Mouse (Mus musculus): Measurements from ENCODE around the gene Gas7. TPM values are rescaled to one million over a fixed set of nuclear protein-coding genes. Genes with fewer than 3 reads are reported as not detected.

The Gas7 gene
- polyA plus RNA-seq, 1 experiment, result 239 TPM

DNA sequence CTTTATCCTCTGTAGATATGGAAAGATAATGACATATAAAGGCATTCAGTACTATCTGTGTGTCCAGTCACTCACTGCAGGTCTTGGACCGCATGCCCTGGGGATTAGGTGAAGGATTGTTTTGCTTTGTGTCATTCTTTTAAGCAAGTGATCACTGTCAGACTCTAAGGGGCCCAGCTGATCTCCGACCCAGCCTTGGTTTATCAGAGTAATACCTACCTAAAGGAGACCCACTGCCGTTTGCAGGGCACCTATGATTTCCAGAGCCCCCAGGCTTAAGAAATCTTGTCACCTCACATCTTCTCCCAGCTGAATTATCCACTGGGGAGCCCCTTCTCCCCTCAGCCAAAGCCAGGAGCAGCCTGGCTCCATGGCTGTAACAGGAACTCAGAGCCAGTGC, 70.6 kb downstream of the Gas7 start:
- no peak overlapping the region for H3K27ac ChIP-seq (ENCODE audit: insufficient read depth, low read length)
- H3K4me1 ChIP-seq (ENCODE audit: control insufficient read depth, insufficient read depth, low read length), result peaks cover 11% of the 10 kb centered on the region
- TF ChIP-seq POLR2A (IDR thresholded peaks at IDR 0.05; ENCODE audit: extremely low read depth, insufficient read depth, low read length), result no peak
- TF ChIP-seq CTCF (IDR thresholded peaks at IDR 0.05; ENCODE audit: extremely low read depth, insufficient read depth, low read length), result no peak
- no peak overlapping the region for H3K4me3 ChIP-seq (ENCODE audit: insufficient read depth, low read length)

- Histone ChIP-seq H3K4me1 (ENCODE audit: control insufficient read depth, insufficient read depth, low read length) (peaks cover 11% of the 10 kb centered on the region), H3K27ac (ENCODE audit: insufficient read depth, low read length) (peak overlapping the region; percentile 20; the same call in 1 of the 2 replicates)
- TF ChIP-seq POLR2A (IDR thresholded peaks at IDR 0.05; ENCODE audit: extremely low read depth, insufficient read depth, low read length) (no peak), CTCF (IDR thresholded peaks at IDR 0.05; ENCODE audit: extremely low read depth, insufficient read depth, low read length) (no peak)
Measured at GRCm38 (mm10) chr11:67526621-67527545, 71.6 kb downstream of the Gas7 start.

DNA sequence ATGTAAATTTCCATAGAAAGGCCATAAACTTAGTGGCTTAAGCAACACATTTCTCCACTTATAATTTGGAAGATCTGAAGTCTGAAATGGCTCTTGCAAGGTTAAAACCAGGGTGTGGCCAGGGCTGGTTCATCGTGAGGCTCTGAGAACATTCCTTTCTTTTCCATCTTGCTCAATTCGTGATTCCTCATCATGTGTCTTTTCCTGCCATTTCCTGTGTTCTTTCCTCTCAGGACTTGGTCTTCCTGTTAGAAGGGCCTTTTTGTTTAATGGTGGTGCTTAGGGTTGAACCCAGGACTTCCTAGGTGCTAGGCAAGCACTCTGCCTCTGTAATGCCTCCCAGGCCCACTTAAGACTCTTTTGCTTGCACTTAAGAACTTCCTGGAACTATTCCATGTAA, 76.0 kb downstream of the Gas7 start:
- H3K4me1 ChIP-seq (ENCODE audit: control insufficient read depth, insufficient read depth, low read length), result peaks cover 9% of the 10 kb centered on the region
- no peak overlapping the region for H3K27ac ChIP-seq (ENCODE audit: insufficient read depth, low read length)
- no peak for TF ChIP-seq POLR2A (IDR thresholded peaks at IDR 0.05; ENCODE audit: extremely low read depth, insufficient read depth, low read length)
- TF ChIP-seq CTCF (IDR thresholded peaks at IDR 0.05; ENCODE audit: extremely low read depth, insufficient read depth, low read length), result no peak
- H3K4me3 ChIP-seq (ENCODE audit: insufficient read depth, low read length), result no peak overlapping the region

More at GRCm38 (mm10) chr11:67526621-67527545, 71.6 kb downstream of the Gas7 start:
- no peak overlapping the region for H3K4me3 ChIP-seq (ENCODE audit: insufficient read depth, low read length)

DNA sequence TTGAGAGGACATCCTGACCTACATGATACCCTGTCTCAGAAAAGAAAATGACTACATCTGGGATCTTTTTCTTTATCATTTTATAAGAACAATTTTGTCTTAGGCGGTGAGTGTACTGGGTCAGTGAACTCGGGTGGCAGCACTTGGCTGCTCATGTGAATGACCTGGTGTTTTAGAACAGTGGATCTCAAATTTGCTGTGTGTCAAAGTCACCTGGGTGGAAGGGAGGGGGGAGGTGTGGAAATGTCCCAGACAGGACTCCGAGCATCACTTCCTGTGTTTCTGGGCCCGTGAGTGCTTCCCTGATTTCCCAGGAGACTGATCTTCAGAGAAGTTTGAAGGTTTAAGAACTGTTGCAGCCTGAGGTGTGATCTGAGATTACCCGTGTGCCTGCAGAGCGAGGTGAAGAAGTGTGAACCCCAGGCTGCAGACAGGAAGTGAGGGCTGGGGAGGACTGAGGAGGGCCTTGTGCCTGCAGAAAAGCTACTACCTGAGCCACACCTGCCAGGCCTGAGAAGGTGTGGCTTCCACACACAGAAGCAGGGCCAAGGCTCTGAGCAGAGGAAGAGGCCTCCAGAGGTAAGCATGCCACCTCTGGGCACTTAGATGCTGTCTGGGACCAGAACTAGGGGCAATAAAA, 76.8 kb downstream of the Gas7 start:
- Histone ChIP-seq H3K4me1 (ENCODE audit: control insufficient read depth, insufficient read depth, low read length) (peaks cover 4% of the 10 kb centered on the region), H3K4me3 (ENCODE audit: insufficient read depth, low read length) (no peak overlapping the region)
- TF ChIP-seq POLR2A (IDR thresholded peaks at IDR 0.05; ENCODE audit: extremely low read depth, insufficient read depth, low read length) (no peak), CTCF (IDR thresholded peaks at IDR 0.05; ENCODE audit: extremely low read depth, insufficient read depth, low read length) (no peak)

DNA sequence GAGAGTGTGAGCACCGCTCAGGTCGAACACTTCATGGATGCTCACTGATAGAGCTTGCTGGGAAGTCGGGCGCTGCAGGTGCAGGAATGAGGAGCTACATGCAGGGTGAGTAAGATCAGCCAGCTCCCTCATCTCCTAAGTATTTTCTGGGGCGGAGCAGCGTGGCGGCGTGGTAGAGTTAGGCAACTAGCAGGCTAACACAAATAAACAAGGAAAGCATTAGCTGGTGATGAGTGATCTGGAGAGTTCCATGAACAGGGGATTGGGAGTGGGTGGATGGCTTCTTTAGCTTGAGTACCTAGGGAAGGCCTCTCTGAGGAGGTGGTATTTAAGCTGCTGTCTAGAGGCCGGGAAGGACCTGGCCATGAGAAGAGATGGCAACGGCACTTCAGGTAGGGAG, 77.5 kb downstream of the Gas7 start:
- Histone ChIP-seq H3K4me1 (ENCODE audit: control insufficient read depth, insufficient read depth, low read length) (no peaks in the 10 kb centered on the region), H3K27ac (ENCODE audit: insufficient read depth, low read length) (no peak overlapping the region), H3K4me3 (ENCODE audit: insufficient read depth, low read length) (no peak overlapping the region)
- no peak for TF ChIP-seq POLR2A (IDR thresholded peaks at IDR 0.05; ENCODE audit: extremely low read depth, insufficient read depth, low read length)
- no peak for TF ChIP-seq CTCF (IDR thresholded peaks at IDR 0.05; ENCODE audit: extremely low read depth, insufficient read depth, low read length)

More for the DNA sequence above, 76.8 kb downstream of the Gas7 start:
- no peak overlapping the region for H3K27ac ChIP-seq (ENCODE audit: insufficient read depth, low read length)

DNA sequence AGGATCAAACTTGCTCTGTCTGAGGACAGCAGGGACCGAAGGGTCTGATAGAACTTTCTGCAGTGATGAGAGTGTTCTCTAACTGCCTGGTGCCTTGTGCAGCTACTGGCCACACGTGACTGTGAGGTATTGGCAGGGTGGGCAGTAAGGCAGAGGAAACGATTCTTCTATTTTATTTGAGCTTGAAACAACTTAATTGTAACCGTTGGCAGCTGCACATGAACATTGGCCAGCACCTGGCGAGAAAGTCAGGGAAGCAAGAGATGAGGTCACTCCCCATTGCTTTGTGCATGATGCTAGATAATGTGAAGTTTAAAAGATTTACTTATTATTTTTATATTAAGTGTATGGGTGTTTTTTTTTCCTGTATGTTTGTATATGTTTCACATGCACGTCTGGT, 77.9 kb downstream of the Gas7 start:
- Histone ChIP-seq H3K4me3 (ENCODE audit: insufficient read depth, low read length) (no peak overlapping the region), H3K4me1 (ENCODE audit: control insufficient read depth, insufficient read depth, low read length) (no peaks in the 10 kb centered on the region), H3K27ac (ENCODE audit: insufficient read depth, low read length) (no peak overlapping the region)
- TF ChIP-seq POLR2A (IDR thresholded peaks at IDR 0.05; ENCODE audit: extremely low read depth, insufficient read depth, low read length) (no peak), CTCF (IDR thresholded peaks at IDR 0.05; ENCODE audit: extremely low read depth, insufficient read depth, low read length) (no peak)

- Histone ChIP-seq H3K4me1 (ENCODE audit: control insufficient read depth, insufficient read depth, low read length) (no peaks in the 10 kb centered on the region), H3K27ac (ENCODE audit: insufficient read depth, low read length) (no peak overlapping the region), H3K4me3 (ENCODE audit: insufficient read depth, low read length) (no peak overlapping the region)
- no peak for TF ChIP-seq POLR2A (IDR thresholded peaks at IDR 0.05; ENCODE audit: extremely low read depth, insufficient read depth, low read length)
- no peak for TF ChIP-seq CTCF (IDR thresholded peaks at IDR 0.05; ENCODE audit: extremely low read depth, insufficient read depth, low read length)
Measured at GRCm38 (mm10) chr11:67535703-67536102, 80.5 kb downstream of the Gas7 start.

- Histone ChIP-seq H3K4me3 (ENCODE audit: insufficient read depth, low read length) (no peak overlapping the region), H3K4me1 (ENCODE audit: control insufficient read depth, insufficient read depth, low read length) (no peaks in the 10 kb centered on the region), H3K27ac (ENCODE audit: insufficient read depth, low read length) (no peak overlapping the region)
- TF ChIP-seq POLR2A (IDR thresholded peaks at IDR 0.05; ENCODE audit: extremely low read depth, insufficient read depth, low read length) (no peak), CTCF (IDR thresholded peaks at IDR 0.05; ENCODE audit: extremely low read depth, insufficient read depth, low read length) (no peak)
Measured at GRCm38 (mm10) chr11:67536413-67536812, 81.2 kb downstream of the Gas7 start.

DNA sequence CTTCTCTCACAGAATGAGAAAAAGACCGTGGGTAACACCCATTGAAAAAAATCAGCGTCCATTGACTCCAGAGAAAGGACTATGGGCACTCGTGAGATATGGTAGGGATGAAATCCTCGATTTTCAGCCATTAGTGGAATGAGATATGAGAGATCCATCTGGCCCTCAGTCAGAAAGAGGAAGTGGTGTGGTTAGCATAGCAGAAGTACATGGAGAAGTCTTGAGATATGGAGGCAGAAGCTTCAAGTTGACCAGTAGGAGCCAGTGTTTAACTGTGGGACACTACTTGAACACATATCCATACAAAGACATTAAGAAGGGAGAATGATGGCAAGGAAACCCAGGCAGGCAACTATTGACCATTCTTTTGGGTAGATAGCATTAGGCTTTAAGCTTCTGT, 82.1 kb downstream of the Gas7 start:
- TF ChIP-seq CTCF (IDR thresholded peaks at IDR 0.05; ENCODE audit: extremely low read depth, insufficient read depth, low read length) (no peak), POLR2A (IDR thresholded peaks at IDR 0.05; ENCODE audit: extremely low read depth, insufficient read depth, low read length) (no peak)
- Histone ChIP-seq H3K4me1 (ENCODE audit: control insufficient read depth, insufficient read depth, low read length) (no peaks in the 10 kb centered on the region), H3K4me3 (ENCODE audit: insufficient read depth, low read length) (no peak overlapping the region), H3K27ac (ENCODE audit: insufficient read depth, low read length) (no peak overlapping the region)
